ENCODE assay signal across 8 mouse cellular contexts in the genomic region with DNA sequence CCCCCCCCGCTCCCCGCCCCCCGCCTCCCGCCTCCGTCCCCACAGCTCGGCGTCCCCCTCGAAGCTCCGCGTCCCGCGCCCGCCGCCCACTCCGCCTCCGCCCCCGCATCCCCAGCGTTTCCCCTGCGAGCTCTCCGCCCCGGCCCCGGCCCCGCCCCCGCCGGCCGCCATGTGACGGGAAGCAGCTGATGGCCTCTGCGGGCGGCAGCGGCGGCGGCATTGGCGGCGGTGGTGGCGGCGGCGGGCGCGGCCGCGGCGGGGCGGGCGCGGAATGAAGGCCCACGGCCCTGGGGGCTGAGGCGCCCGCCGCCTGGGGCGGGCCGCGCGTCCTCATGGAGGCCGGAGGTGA. TPM values are rescaled to one million over a fixed set of nuclear protein-coding genes. Genes with fewer than 3 reads are reported as not detected.
DNase-seq lines count a peak whose midpoint lies in the region; ATAC-seq lines count a peak whose summit lies in the region.

Gene Wsb2, plus strand, starts transcription at position 176 of the 349 bp plus-strand sequence.

- peaks cover 32% of the 10 kb centered on the region for H3K4me1 ChIP-seq in erythroblast, embryonic 14.5 days (ENCODE audit: control insufficient read depth)
- peaks cover 54% of the 10 kb centered on the region for H3K4me1 ChIP-seq in heart, embryonic 12.5 days (replicated peaks)
- peaks cover 56% of the 10 kb centered on the region for H3K4me1 ChIP-seq in kidney, embryonic 16.5 days (ENCODE audit: insufficient read depth, low read length)
- H3K4me1 ChIP-seq in liver, embryonic 13.5 days (replicated peaks), result peaks cover 57% of the 10 kb centered on the region
- peaks cover 33% of the 10 kb centered on the region; the same call in 1 of the 2 replicates for H3K4me1 ChIP-seq in stomach, embryonic 14.5 days (ENCODE audit: control insufficient read depth, insufficient read depth, low read length)

- no peaks in the 10 kb centered on the region for H3K9me3 ChIP-seq in erythroblast, embryonic 14.5 days (ENCODE audit: control insufficient read depth, low read length)
- no peaks in the 10 kb centered on the region for H3K9me3 ChIP-seq in heart, embryonic 12.5 days (replicated peaks)
- no peaks in the 10 kb centered on the region for H3K9me3 ChIP-seq in kidney, embryonic 16.5 days (ENCODE audit: low read length)
- H3K9me3 ChIP-seq in liver, embryonic 13.5 days (replicated peaks), result no peaks in the 10 kb centered on the region
- no peaks in the 10 kb centered on the region for H3K9me3 ChIP-seq in stomach, embryonic 14.5 days (ENCODE audit: control insufficient read depth, low read depth, low read length)

- peaks cover 53% of the 10 kb centered on the region for H3K27me3 ChIP-seq in erythroblast, embryonic 14.5 days (ENCODE audit: control insufficient read depth)
- H3K27me3 ChIP-seq in heart, embryonic 12.5 days (replicated peaks), result no peaks in the 10 kb centered on the region
- no peaks in the 10 kb centered on the region for H3K27me3 ChIP-seq in kidney, embryonic 16.5 days (ENCODE audit: insufficient read depth, low read length)
- peaks cover 42% of the 10 kb centered on the region for H3K27me3 ChIP-seq in liver, embryonic 13.5 days
- no peaks in the 10 kb centered on the region for H3K27me3 ChIP-seq in stomach, embryonic 14.5 days (ENCODE audit: control insufficient read depth, insufficient read depth, low read length)

- ATAC-seq in heart, embryonic 12.5 days (ENCODE audit: insufficient number of reproducible peaks, low FRiP score), result peak; percentile 86
- peak; percentile 46; the same call in 1 of the 2 replicates for ATAC-seq in kidney, embryonic 16.5 days (ENCODE audit: low FRiP score, low TSS enrichment)
- peak; percentile 62 for ATAC-seq in liver, embryonic 13.5 days (ENCODE audit: low read depth)
- ATAC-seq in stomach, embryonic 14.5 days (ENCODE audit: insufficient number of reproducible peaks, insufficient read depth, low FRiP score, low read depth), result peak; percentile 50

- peak within 1 kb of the TSS; percentile 88 for H3K4me2 ChIP-seq in heart, embryonic 12.5 days
- H3K4me2 ChIP-seq in kidney, embryonic 16.5 days (replicated peaks; ENCODE audit: low read depth, low read length), result peak within 1 kb of the TSS; percentile 86
- H3K4me2 ChIP-seq in liver, embryonic 13.5 days, result peak within 1 kb of the TSS; percentile 96
- peak within 1 kb of the TSS; percentile 83 for H3K4me2 ChIP-seq in stomach, embryonic 14.5 days (replicated peaks; ENCODE audit: low read depth, low read length)

- H3K36me3 ChIP-seq in erythroblast, embryonic 14.5 days (ENCODE audit: control insufficient read depth), result no peaks in the 10 kb centered on the region
- H3K36me3 ChIP-seq in heart, embryonic 12.5 days, result peaks cover 9% of the 10 kb centered on the region; the same call in 1 of the 2 replicates
- peaks cover under 1% of the 10 kb centered on the region; the same call in 1 of the 2 replicates for H3K36me3 ChIP-seq in kidney, embryonic 16.5 days (ENCODE audit: insufficient read depth, low read length)
- H3K36me3 ChIP-seq in liver, embryonic 13.5 days, result no peaks in the 10 kb centered on the region
- H3K36me3 ChIP-seq in stomach, embryonic 14.5 days (ENCODE audit: control insufficient read depth, insufficient read depth, low read length), result peaks cover 6% of the 10 kb centered on the region; the same call in 1 of the 2 replicates

- peak within 1 kb of the TSS; percentile 98 for H3K27ac ChIP-seq in heart, embryonic 12.5 days (ENCODE audit: poor library complexity, severe bottlenecking)
- peak within 1 kb of the TSS; percentile 92 for H3K27ac ChIP-seq in kidney, embryonic 16.5 days (ENCODE audit: low read length)
- H3K27ac ChIP-seq in liver, embryonic 13.5 days, result peak within 1 kb of the TSS; percentile 83
- peak within 1 kb of the TSS; percentile 89 for H3K27ac ChIP-seq in stomach, embryonic 14.5 days (ENCODE audit: low read length)

- peak within 1 kb of the TSS; percentile 74 for H3K4me3 ChIP-seq in erythroblast, embryonic 14.5 days (replicated peaks)
- H3K4me3 ChIP-seq in heart, embryonic 12.5 days, result peak within 1 kb of the TSS; percentile 94
- peak within 1 kb of the TSS; percentile 79 for H3K4me3 ChIP-seq in kidney, embryonic 16.5 days (ENCODE audit: low read length)
- peak within 1 kb of the TSS; percentile 92 for H3K4me3 ChIP-seq in liver, embryonic 13.5 days (replicated peaks)
- peak within 1 kb of the TSS; percentile 96 for H3K4me3 ChIP-seq in stomach, embryonic 14.5 days (ENCODE audit: low read depth, low read length)

- peak; percentile 77 for DNase-seq in CD4-positive helper T cell, adult 2 months (ENCODE audit: low read depth, low spot score)
- peak; percentile 80 for DNase-seq in brain, adult 2 months (ENCODE audit: low read depth, low spot score)
- peak; percentile 76 for DNase-seq in liver, embryonic 13.5 days
- DNase-seq in naive thymus-derived CD4-positive, alpha-beta T cell, adult 2 months (ENCODE audit: low read depth), result peak; percentile 64

- H3K9ac ChIP-seq in heart, embryonic 12.5 days, result peak within 1 kb of the TSS; percentile 96
- peak within 1 kb of the TSS; percentile 83 for H3K9ac ChIP-seq in kidney, embryonic 16.5 days (replicated peaks; ENCODE audit: low read length)
- H3K9ac ChIP-seq in liver, embryonic 13.5 days, result peak within 1 kb of the TSS; percentile 88
- H3K9ac ChIP-seq in stomach, embryonic 14.5 days (replicated peaks; ENCODE audit: low read depth, low read length), result peak within 1 kb of the TSS; percentile 94

- under 1% methylated on average over 40 of the region's 54 CpGs for WGBS in heart, embryonic 12.5 days
- 0% methylated on average over 4 of the region's 54 CpGs for WGBS in kidney, embryonic 16.5 days
- WGBS in liver, embryonic 13.5 days (ENCODE audit: insufficient replicate concordance), result 2% methylated on average over 18 of the region's 54 CpGs
- 1% methylated on average over 9 of the region's 54 CpGs for WGBS in stomach, embryonic 14.5 days

RNA-seq across cellular contexts. Expression of gene Wsb2, which starts in this region (rescaled TPM):
- 0.45 and 0.53 TPM in 2 replicates for polyA plus RNA-seq in erythroblast, embryonic 14.5 days (2012)
- 94.4 and 96.8 TPM in 2 replicates for polyA plus RNA-seq in heart, embryonic 12.5 days (2016; fragmentation: Nextera tagmentation; extraction: Ambion mirVana)
- polyA plus RNA-seq in kidney, embryonic 16.5 days (2015; fragmentation: Nextera tagmentation; extraction: Ambion mirVana), result 45.7 and 69.7 TPM in 2 replicates
- polyA plus RNA-seq in liver, embryonic 13.5 days (2015; fragmentation: Nextera tagmentation; extraction: Ambion mirVana), result 19.4 and 19.8 TPM in 2 replicates
- 40.0 and 53.1 TPM in 2 replicates for polyA plus RNA-seq in stomach, embryonic 14.5 days (2014; fragmentation: Nextera tagmentation; extraction: Ambion mirVana)

Comparison
In these comparisons a context has a peak if more than half of its experiments do, and no peak if none do; other contexts are left out.
1. Peak in every context shown above with its lines: DNase-seq, ATAC-seq, H3K4me3 ChIP-seq and H3K27ac ChIP-seq.
2. RNA of gene Wsb2 (polyA plus RNA-seq): 94.4 to 96.8 TPM in heart, embryonic 12.5 days, 45.7 to 69.7 TPM in kidney, embryonic 16.5 days, 40.0 to 53.1 TPM in stomach, embryonic 14.5 days and 19.4 to 19.8 TPM in liver, embryonic 13.5 days; 0.45 to 0.53 TPM in erythroblast, embryonic 14.5 days; every median in the first group is over 10 times any median in the second.